Mouse (Mus musculus) frontal cortex, postnatal 14 days (tissue): ENCODE measurements at regions not wholly inside any gene's neighbourhood (a gene's known extent, or its start where the extent isn't known, plus 50 kb on each side); places are given as distances from the start of the nearest gene placed in this dataset.
A peak's percentile ranks its signal among the peaks of the same experiment; 100 is the strongest.

ENCODE experiments used
- DNase-seq, 2 experiments: peaks; one replicate each; pipeline ENCODE4 v3.0.0; 2022; ENCODE audit warnings: low spot score in 2 of 2

DNA sequence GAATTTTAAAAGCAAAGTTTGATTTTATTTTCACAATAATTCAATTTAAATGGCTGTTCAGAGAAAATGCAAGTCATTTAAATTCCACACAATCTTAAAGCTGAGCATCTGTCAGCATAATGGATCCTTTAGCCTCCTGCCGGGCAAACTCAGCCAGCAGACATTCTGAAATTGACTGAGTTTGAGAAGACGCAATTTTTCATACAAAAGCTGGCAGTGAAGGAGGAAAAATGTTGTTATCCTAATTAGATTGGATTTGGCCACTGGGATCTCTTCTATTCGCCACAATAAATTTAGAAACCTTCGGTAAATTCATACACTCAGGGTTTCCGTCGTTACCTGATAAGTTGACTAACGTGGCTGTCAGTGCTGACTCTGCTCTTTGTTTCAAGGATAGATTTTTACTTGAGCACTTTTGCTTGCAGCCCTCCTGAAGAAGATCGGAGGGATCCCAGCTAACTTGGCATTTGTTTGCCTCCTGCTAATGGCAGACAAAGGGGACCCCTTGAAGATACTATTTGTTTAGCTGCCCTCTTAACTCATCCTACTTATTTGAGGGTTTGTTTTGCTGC lies 244.9 kb upstream of the Fsip2 start:
- DNase-seq: no peak

DNA sequence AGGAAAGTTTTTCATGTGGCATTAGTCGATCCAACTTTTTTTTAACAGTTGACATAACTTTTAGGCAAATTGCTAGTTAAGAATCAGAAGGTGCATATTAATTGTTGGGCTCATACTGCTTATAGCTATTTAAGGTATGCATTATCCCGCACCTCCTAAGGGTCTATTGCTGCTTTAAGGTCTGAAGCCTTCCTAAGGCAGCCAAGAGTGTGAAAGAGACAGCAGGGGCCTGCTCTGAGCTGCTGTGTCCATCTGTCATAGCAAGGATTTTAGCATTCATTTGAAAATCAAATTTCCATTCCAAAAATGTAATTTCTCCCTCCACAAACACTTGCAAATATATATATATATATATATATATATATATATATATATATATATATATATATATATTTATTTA lies 241.6 kb upstream of the Fsip2 start:
- DNase-seq: no peak

DNA sequence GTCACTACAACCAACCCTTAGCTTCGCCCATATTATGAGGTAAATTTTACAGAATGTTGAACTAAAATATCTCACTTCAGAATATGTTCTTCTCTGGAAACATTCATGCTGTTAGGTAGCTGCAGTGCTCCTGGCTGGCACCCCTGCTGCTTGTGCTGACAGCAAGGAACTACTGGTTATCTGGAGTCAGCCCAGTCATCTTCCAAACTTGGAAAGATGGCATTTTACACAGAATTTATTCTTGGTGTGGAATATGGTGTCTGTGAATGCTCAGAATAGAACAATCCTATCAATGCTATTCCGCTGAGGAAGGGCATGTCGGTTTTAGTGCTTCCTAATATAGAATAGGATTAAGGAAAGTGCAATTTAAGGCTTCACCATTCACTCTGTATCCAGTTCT lies 227.7 kb upstream of the Fsip2 start:
- DNase-seq: peak; percentile 4 to 11
